Mouse (Mus musculus) neural tube, embryonic 12.5 days (tissue): ENCODE data around the gene Rcvrn. TPM values are rescaled to one million over a fixed set of nuclear protein-coding genes. Genes with fewer than 3 reads are reported as not detected.

Experiments used
- ATAC-seq: fragments of 200-750 bp; cut with Nextera tagmentation; 2 replicates; pipeline ENCODE4 v1.8.0; 2017; ENCODE audit warnings: low read depth, mild to moderate bottlenecking, moderate TSS enrichment, moderate library complexity; ENCODE audit not compliant: low FRiP score
- H3K27ac ChIP-seq: fragments of 300-500 bp; sonication (generic); 2 replicates; pipeline ENCODE4 v1.5.1; 2016
- H3K27me3 ChIP-seq: fragments of 300-500 bp; sonication (generic); replicated peaks from 2 replicates; pipeline ENCODE4 v1.6.1; 2016; ENCODE audit warnings: mild to moderate bottlenecking
- H3K36me3 ChIP-seq: fragments of 300-500 bp; sonication (generic); 2 replicates; pipeline ENCODE4 v1.6.1; 2016; ENCODE audit warnings: mild to moderate bottlenecking
- H3K4me1 ChIP-seq: fragments of 300-500 bp; sonication (generic); 2 replicates; pipeline ENCODE4 v1.6.1; 2016
- H3K4me2 ChIP-seq: fragments of 300-500 bp; sonication (generic); replicated peaks from 2 replicates; pipeline ENCODE4 v1.6.1; 2016; ENCODE audit warnings: mild to moderate bottlenecking
- H3K4me3 ChIP-seq: fragments of 300-500 bp; sonication (generic); 2 replicates; pipeline ENCODE4 v1.5.1; 2016
- H3K9ac ChIP-seq: fragments of 300-500 bp; sonication (generic); 2 replicates; pipeline ENCODE4 v1.6.1; 2016; ENCODE audit warnings: mild to moderate bottlenecking
- H3K9me3 ChIP-seq: fragments of 300-500 bp; sonication (generic); 2 replicates; pipeline ENCODE4 v1.6.1; 2016; ENCODE audit warnings: mild to moderate bottlenecking
- WGBS: fragments of 180-500 bp; shearing (Covaris S2); methylation state at CpG from one replicate; pipeline ENCODE4 v1.1.7; 2016; 5-methylcytosine and 5-hydroxymethylcytosine counted together
- polyA plus RNA-seq: library from polyadenylated mRNA; unstranded; fragments of >200 nt; fragmentation: Nextera tagmentation; extraction: Ambion mirVana; gene quantifications from 2 replicates; pipeline ENCODE4 v1.2.1, GENCODE M21; 2016

The Rcvrn gene
- polyA plus RNA-seq, 1 experiment from 2014 or later: not detected

- H3K9ac ChIP-seq: no peak overlapping the region
- H3K4me2 ChIP-seq: no peak overlapping the region
- no peaks in the 10 kb centered on the region for H3K9me3 ChIP-seq
- peaks cover 6% of the 10 kb centered on the region; the same call in 1 of the 2 replicates for H3K4me1 ChIP-seq
- WGBS: 92% methylated on average over 9 of the region's 9 CpGs
- no peak overlapping the region for H3K4me3 ChIP-seq
- H3K36me3 ChIP-seq: no peaks in the 10 kb centered on the region
- no peak for ATAC-seq
- no peaks in the 10 kb centered on the region for H3K27me3 ChIP-seq
- H3K27ac ChIP-seq: no peak overlapping the region
Observed at GRCm38 (mm10) chr11:67656811-67657210, 38.3 kb upstream of the Rcvrn start.

GRCm38 (mm10) chr11:67657685-67658382, 37.3 kb upstream of the Rcvrn start:
- no peak overlapping the region for H3K9ac ChIP-seq
- peak; percentile 56; the same call in 1 of the 2 replicates for ATAC-seq
- H3K27ac ChIP-seq: no peak overlapping the region
- no peaks in the 10 kb centered on the region for H3K27me3 ChIP-seq
- WGBS: 45% methylated on average over 11 of the region's 11 CpGs
- no peak overlapping the region for H3K4me3 ChIP-seq
- no peak overlapping the region for H3K4me2 ChIP-seq
- H3K4me1 ChIP-seq: no peaks in the 10 kb centered on the region; the same call in 1 of the 2 replicates
- no peaks in the 10 kb centered on the region for H3K36me3 ChIP-seq
- H3K9me3 ChIP-seq: no peaks in the 10 kb centered on the region

GRCm38 (mm10) chr11:67661465-67661864, 33.7 kb upstream of the Rcvrn start:
- Histone ChIP-seq H3K36me3 (no peaks in the 10 kb centered on the region), H3K9ac (no peak overlapping the region), H3K27ac (no peak overlapping the region), H3K4me3 (no peak overlapping the region), H3K27me3 (no peaks in the 10 kb centered on the region), H3K4me2 (no peak overlapping the region), H3K9me3 (no peaks in the 10 kb centered on the region), H3K4me1 (no peaks in the 10 kb centered on the region)
- ATAC-seq: no peak
- 93% methylated on average over 8 of the region's 8 CpGs for WGBS

GRCm38 (mm10) chr11:67663437-67663836, 31.7 kb upstream of the Rcvrn start:
- no peak overlapping the region for H3K4me2 ChIP-seq
- no peak overlapping the region for H3K27ac ChIP-seq
- H3K4me1 ChIP-seq: no peaks in the 10 kb centered on the region
- ATAC-seq: no peak
- H3K9ac ChIP-seq: no peak overlapping the region
- no peaks in the 10 kb centered on the region for H3K36me3 ChIP-seq
- no peaks in the 10 kb centered on the region for H3K27me3 ChIP-seq
- no peaks in the 10 kb centered on the region for H3K9me3 ChIP-seq
- 93% methylated on average over 4 of the region's 4 CpGs for WGBS
- no peak overlapping the region for H3K4me3 ChIP-seq

- Histone ChIP-seq H3K4me3 (no peak overlapping the region), H3K4me1 (no peaks in the 10 kb centered on the region), H3K36me3 (no peaks in the 10 kb centered on the region), H3K4me2 (no peak overlapping the region), H3K27me3 (no peaks in the 10 kb centered on the region), H3K9me3 (no peaks in the 10 kb centered on the region), H3K27ac (no peak overlapping the region), H3K9ac (no peak overlapping the region)
- WGBS: 88% methylated on average over 3 of the region's 3 CpGs
- ATAC-seq: no peak
Observed at GRCm38 (mm10) chr11:67664261-67664660, 30.9 kb upstream of the Rcvrn start.

GRCm38 (mm10) chr11:67664918-67665317, 30.2 kb upstream of the Rcvrn start:
- no peak for ATAC-seq
- Histone ChIP-seq H3K4me2 (no peak overlapping the region), H3K9ac (no peak overlapping the region), H3K27ac (no peak overlapping the region), H3K4me1 (no peaks in the 10 kb centered on the region), H3K4me3 (no peak overlapping the region), H3K36me3 (no peaks in the 10 kb centered on the region), H3K9me3 (no peaks in the 10 kb centered on the region), H3K27me3 (no peaks in the 10 kb centered on the region)
- 84% methylated on average over 6 of the region's 6 CpGs for WGBS

GRCm38 (mm10) chr11:67666129-67666528, 29.0 kb upstream of the Rcvrn start:
- no peaks in the 10 kb centered on the region for H3K9me3 ChIP-seq

GRCm38 (mm10) chr11:67667531-67668332, 27.4 kb upstream of the Rcvrn start:
- H3K27ac ChIP-seq: no peak overlapping the region
- H3K4me3 ChIP-seq: no peak overlapping the region
- H3K4me1 ChIP-seq: no peaks in the 10 kb centered on the region
- WGBS: 90% methylated on average over 13 of the region's 13 CpGs
- H3K27me3 ChIP-seq: no peaks in the 10 kb centered on the region
- no peaks in the 10 kb centered on the region for H3K9me3 ChIP-seq
- ATAC-seq: no peak
- no peak overlapping the region for H3K4me2 ChIP-seq
- H3K9ac ChIP-seq: no peak overlapping the region
- no peaks in the 10 kb centered on the region for H3K36me3 ChIP-seq

More at GRCm38 (mm10) chr11:67666129-67666528, 29.0 kb upstream of the Rcvrn start:
- Histone ChIP-seq H3K9ac (no peak overlapping the region), H3K27me3 (no peaks in the 10 kb centered on the region), H3K27ac (no peak overlapping the region), H3K4me1 (no peaks in the 10 kb centered on the region), H3K4me3 (no peak overlapping the region), H3K36me3 (no peaks in the 10 kb centered on the region), H3K4me2 (no peak overlapping the region)
- no peak for ATAC-seq
- 83% methylated on average over 5 of the region's 5 CpGs for WGBS

GRCm38 (mm10) chr11:67668460-67669007, 26.6 kb upstream of the Rcvrn start:
- H3K27me3 ChIP-seq: no peaks in the 10 kb centered on the region
- no peak overlapping the region for H3K4me2 ChIP-seq
- no peaks in the 10 kb centered on the region for H3K36me3 ChIP-seq
- no peak overlapping the region for H3K27ac ChIP-seq
- 88% methylated on average over 3 of the region's 3 CpGs for WGBS
- no peak overlapping the region for H3K4me3 ChIP-seq
- no peaks in the 10 kb centered on the region for H3K4me1 ChIP-seq
- H3K9ac ChIP-seq: no peak overlapping the region
- ATAC-seq: no peak
- no peaks in the 10 kb centered on the region for H3K9me3 ChIP-seq

GRCm38 (mm10) chr11:67670031-67670430, 25.1 kb upstream of the Rcvrn start:
- Histone ChIP-seq H3K4me1 (no peaks in the 10 kb centered on the region), H3K36me3 (no peaks in the 10 kb centered on the region), H3K4me2 (no peak overlapping the region), H3K4me3 (no peak overlapping the region), H3K9ac (no peak overlapping the region), H3K27me3 (no peaks in the 10 kb centered on the region), H3K9me3 (no peaks in the 10 kb centered on the region), H3K27ac (no peak overlapping the region)
- no peak for ATAC-seq
- 94% methylated on average over 6 of the region's 6 CpGs for WGBS

- Histone ChIP-seq H3K4me1 (no peaks in the 10 kb centered on the region), H3K9ac (no peak overlapping the region), H3K4me2 (no peak overlapping the region), H3K4me3 (no peak overlapping the region), H3K27me3 (no peaks in the 10 kb centered on the region), H3K27ac (no peak overlapping the region), H3K9me3 (no peaks in the 10 kb centered on the region), H3K36me3 (no peaks in the 10 kb centered on the region)
- ATAC-seq: no peak
- 75% methylated on average over 5 of the region's 5 CpGs for WGBS
Observed at GRCm38 (mm10) chr11:67672140-67672539, 23.0 kb upstream of the Rcvrn start.
